Mouse (Mus musculus) midbrain, postnatal 0 days (tissue): ENCODE results near the gene Atat1. TPM values are rescaled to one million over a fixed set of nuclear protein-coding genes. Genes with fewer than 3 reads are reported as not detected.

Experiments
- ATAC-seq: fragments of 200-750 bp; cut with Nextera tagmentation; 2 replicates; pipeline ENCODE4 v1.8.0; 2017; ENCODE audit warnings: moderate number of reproducible peaks, mild to moderate bottlenecking, moderate TSS enrichment, moderate library complexity; ENCODE audit not compliant: low FRiP score
- DNase-seq: peaks from one replicate; pipeline ENCODE4 v3.0.0-alpha.2; 2015; ENCODE audit warnings: low spot score
- H3K27ac ChIP-seq: fragments of 300-500 bp; sonication (generic); 2 replicates; pipeline ENCODE4 v1.5.1; 2014; ENCODE audit warnings: low read depth, mild to moderate bottlenecking, low read length, mixed read lengths
- H3K27me3 ChIP-seq: fragments of 300-500 bp; sonication (generic); 2 replicates; pipeline ENCODE4 v1.6.1; 2014; ENCODE audit warnings: low read length, control low read depth, mixed read lengths; ENCODE audit not compliant: insufficient read depth
- H3K36me3 ChIP-seq: fragments of 300-500 bp; sonication (generic); 2 replicates; pipeline ENCODE4 v1.6.1; 2014; ENCODE audit warnings: low read length, control low read depth, mixed read lengths; ENCODE audit not compliant: insufficient read depth
- H3K4me1 ChIP-seq: fragments of 300-500 bp; sonication (generic); 2 replicates; pipeline ENCODE4 v1.6.1; 2014; ENCODE audit warnings: mild to moderate bottlenecking, control low read depth, antibody characterized with exemption, low read length, mixed read lengths; ENCODE audit not compliant: insufficient read depth
- H3K4me2 ChIP-seq: fragments of 300-500 bp; sonication (generic); 2 replicates; pipeline ENCODE4 v1.6.1; 2014; ENCODE audit warnings: low read depth, mild to moderate bottlenecking, low read length, mixed read lengths; ENCODE audit not compliant: poor library complexity, severe bottlenecking
- H3K4me3 ChIP-seq: fragments of 300-500 bp; sonication (generic); 2 replicates; pipeline ENCODE4 v1.5.1; 2014; ENCODE audit warnings: low read depth, mild to moderate bottlenecking, low read length, moderate library complexity
- H3K9ac ChIP-seq: fragments of 300-500 bp; sonication (generic); replicated peaks from 2 replicates; pipeline ENCODE4 v1.6.1; 2014; ENCODE audit warnings: mild to moderate bottlenecking, low read length, moderate library complexity, mixed read lengths; ENCODE audit not compliant: poor library complexity, severe bottlenecking
- H3K9me3 ChIP-seq: fragments of 300-500 bp; sonication (generic); 2 replicates; pipeline ENCODE4 v1.6.1; 2016; ENCODE audit warnings: low read length, control low read depth
- CTCF ChIP-seq: IDR thresholded peaks from 2 replicates; pipeline ENCODE4 v1.5.1; 2016; ENCODE audit warnings: antibody characterized with exemption, mild to moderate bottlenecking
- WGBS: fragments of 180-500 bp; shearing (Covaris S2); extraction: QIAGEN DNeasy Blood & Tissue Kit; methylation state at CpG from one replicate; pipeline ENCODE4 v1.1.7; 2014; 5-methylcytosine and 5-hydroxymethylcytosine counted together
- polyA plus RNA-seq: library from polyadenylated mRNA; unstranded; fragments of >200 nt; fragmentation: Nextera tagmentation; extraction: Ambion mirVana; gene quantifications from 2 replicates; pipeline ENCODE4 v1.2.1, GENCODE M21; 2015
- total RNA-seq: library from RNA; depleted of rRNA; stranded (reverse); fragments of >200 nt; gene quantifications from 2 replicates; pipeline ENCODE4 v1.2.3, GENCODE M21; 2014

Atat1 gene
- total and polyA plus RNA-seq, 2 experiments from 2014 or later = 216 to 326 TPM

DNA sequence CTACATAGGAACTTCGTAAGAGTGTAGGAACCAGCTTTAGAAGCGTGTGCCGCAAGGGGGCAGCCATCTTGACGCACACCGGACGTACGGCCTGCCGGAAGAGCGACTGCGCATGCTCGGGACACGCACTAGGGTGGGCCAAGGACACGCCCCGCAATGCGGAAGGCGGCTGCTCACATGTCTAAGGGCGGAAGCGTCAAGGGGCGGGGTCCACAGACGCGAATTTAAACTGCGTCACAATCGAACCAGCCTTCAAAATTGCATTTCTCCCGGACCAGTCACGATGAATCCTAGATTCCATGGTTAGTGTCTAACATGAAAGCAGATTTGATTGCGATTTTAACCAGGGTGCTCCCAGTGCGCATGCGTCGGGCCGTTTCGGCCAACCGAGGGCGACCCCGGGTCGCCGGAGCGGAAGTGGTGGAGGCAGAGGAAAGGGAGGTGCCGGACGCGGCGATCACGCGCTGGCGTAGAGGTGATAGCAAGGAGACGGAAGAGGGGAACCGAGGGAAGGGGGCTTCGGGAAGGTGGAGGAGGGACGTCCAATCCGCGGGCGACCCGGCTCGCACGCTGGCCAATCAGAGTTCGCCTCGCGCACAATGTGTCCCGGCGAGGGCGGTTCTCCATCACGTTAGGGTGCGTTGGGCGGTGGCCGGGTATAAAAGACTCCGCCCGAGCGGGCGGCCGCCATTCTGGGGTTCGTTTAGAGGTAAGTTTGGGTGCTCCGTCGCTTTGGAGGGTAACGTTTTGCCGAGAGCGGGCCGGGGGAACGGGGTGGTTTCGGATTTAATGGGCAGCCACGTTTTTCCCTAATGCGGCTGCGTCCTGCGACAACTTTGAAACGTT, 6.6 kb upstream of the Atat1 start, which contains the start of the genes Mrps18b and Ppp1r10:
Gene Mrps18b, minus strand, starts transcription at position 93 of the 846 bp plus-strand sequence.
Gene Ppp1r10, plus strand, starts transcription at position 138 of the 846 bp plus-strand sequence.
- TF ChIP-seq CTCF = peak; percentile 80
- Histone ChIP-seq H3K9me3 (no peaks in the 10 kb centered on the region), H3K4me1 (peaks cover 7% of the 10 kb centered on the region; the same call in 1 of the 2 replicates), H3K4me2 (peak within 1 kb of the TSS; percentile 73), H3K36me3 (no peaks in the 10 kb centered on the region), H3K27me3 (no peaks in the 10 kb centered on the region), H3K9ac (peak within 1 kb of the TSS; percentile 91), H3K27ac (peak within 1 kb of the TSS; percentile 98), H3K4me3 (peak within 1 kb of the TSS; percentile 49)
- ATAC-seq (peak; percentile 92), DNase-seq (peak; percentile 100)
- under 1% methylated on average over 83 of the region's 83 CpGs for WGBS

DNA sequence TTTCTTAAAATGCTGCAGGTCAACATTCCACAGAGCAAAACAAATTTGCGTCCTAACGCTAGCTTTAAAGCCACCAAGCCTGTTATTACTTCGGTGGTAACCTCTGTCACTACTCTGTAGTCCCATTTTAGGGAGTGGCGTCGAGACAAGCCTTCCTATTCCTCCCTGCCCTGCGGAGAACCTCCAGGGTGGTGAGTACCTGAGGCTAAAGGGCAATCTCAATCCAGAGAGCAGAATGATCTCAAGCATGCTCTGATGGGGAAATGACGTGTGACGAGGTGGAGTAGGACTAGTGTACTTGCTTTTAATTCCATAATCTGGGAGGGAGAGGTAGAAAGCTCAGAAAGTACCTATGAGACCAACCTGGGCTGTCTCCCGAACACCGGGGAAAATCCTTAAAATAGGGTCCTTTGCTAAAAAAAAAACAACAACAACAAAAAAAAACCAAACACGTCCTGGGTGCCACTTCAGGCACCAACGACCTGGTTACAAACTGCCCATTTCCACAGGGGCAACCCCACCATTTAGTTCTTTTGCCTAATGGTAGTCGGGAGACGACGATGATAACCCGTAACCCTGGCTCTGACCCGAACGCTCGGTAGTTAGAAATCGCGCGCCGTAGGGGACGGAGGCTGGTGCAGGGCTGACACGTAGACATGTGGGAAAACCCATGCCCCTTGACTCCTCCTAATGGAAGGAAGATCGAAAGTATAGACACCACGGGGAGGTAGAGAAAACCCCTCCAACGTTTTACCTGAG, 5.8 kb upstream of the Atat1 start:
- H3K9ac ChIP-seq = peak overlapping the region; percentile 53
- no peaks in the 10 kb centered on the region for H3K27me3 ChIP-seq
- no peak for TF ChIP-seq CTCF
- no peaks in the 10 kb centered on the region for H3K36me3 ChIP-seq
- H3K27ac ChIP-seq = peak overlapping the region; percentile 98
- no peak for DNase-seq
- peak overlapping the region; percentile 49 for H3K4me3 ChIP-seq
- ATAC-seq = no peak
- 4% methylated on average over 28 of the region's 28 CpGs for whole genome bisulfite sequencing
- H3K4me1 ChIP-seq = peaks cover 4% of the 10 kb centered on the region; the same call in 1 of the 2 replicates
- H3K9me3 ChIP-seq = no peaks in the 10 kb centered on the region
- H3K4me2 ChIP-seq = peak overlapping the region; percentile 73

DNA sequence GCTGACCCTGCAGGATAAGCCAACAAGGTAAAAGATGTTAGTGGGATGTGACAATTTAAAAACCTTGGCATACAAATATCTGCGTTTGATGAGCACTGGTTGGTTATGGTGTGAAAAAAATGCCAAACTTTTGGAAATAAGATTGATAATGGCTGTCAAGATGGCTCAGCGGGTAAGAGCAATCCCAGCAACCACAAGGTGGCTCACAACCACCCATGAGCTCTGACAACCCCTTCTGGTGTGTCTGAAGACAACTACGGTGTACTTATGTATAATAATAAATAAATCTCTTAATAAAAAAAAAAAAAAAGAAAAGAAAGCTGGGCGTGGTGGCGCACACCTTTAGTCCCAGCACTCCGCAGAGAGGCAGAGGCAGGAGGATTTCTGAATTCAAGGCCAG, 5.1 kb upstream of the Atat1 start:
- no peak overlapping the region for H3K27ac ChIP-seq
- no peak overlapping the region for H3K9ac ChIP-seq
- H3K4me3 ChIP-seq = no peak overlapping the region
- 83% methylated on average over 6 of the region's 6 CpGs for WGBS
- H3K36me3 ChIP-seq = no peaks in the 10 kb centered on the region
- H3K4me2 ChIP-seq = no peak overlapping the region
- no peaks in the 10 kb centered on the region for H3K9me3 ChIP-seq
- DNase-seq (no peak), ATAC-seq (no peak)
- no peaks in the 10 kb centered on the region for H3K27me3 ChIP-seq
- TF ChIP-seq CTCF = peak; percentile 28; the same call in 1 of the 2 replicates
- peaks cover under 1% of the 10 kb centered on the region; the same call in 1 of the 2 replicates for H3K4me1 ChIP-seq

DNA sequence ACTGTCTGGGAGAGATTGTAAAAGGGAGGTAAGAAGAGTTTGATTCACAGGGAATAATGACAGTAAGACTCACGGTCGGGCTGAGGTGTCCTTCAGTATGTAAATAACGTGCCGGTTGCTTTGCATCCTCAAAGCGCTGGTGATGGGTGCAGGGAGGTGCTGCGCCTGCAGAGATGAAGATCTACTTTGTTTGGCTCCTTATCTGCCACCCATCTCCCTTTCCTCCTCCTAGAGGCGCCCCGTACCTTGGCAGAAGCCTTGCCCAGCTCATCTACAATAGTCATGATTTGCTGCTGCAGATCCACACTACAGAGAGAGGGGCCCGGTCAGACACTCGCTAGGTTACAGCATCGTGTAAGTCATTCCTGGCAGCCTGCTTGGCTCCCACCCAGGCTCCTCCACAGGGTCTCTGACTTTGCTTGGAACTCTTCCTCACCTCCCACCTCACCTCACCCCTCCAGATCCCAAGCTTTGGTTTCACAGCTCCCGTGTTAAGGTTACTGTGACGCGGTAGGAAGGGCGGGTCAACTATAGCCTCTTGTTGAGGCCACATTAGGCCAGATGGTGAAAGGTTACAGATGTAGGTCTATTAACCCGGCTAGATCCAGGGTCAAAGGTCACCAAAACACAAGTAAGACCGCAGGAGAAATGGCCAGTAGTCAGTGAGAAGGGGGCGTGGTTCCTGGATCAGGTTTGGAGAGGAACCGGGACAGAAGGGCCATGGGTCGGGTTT, 523 bp downstream of the Atat1 start:
- Histone ChIP-seq H3K9ac (peak overlapping the region; percentile 82), H3K27ac (peak overlapping the region; percentile 79), H3K4me3 (peak overlapping the region; percentile 60), H3K36me3 (peaks cover 17% of the 10 kb centered on the region), H3K4me1 (peaks cover 8% of the 10 kb centered on the region), H3K27me3 (no peaks in the 10 kb centered on the region), H3K9me3 (no peaks in the 10 kb centered on the region), H3K4me2 (peak overlapping the region; percentile 83)
- ATAC-seq (peak; percentile 33), DNase-seq (no peak)
- TF ChIP-seq CTCF = 0 out of 2 replicates have a peak, but pooled peaks have one; percentile 1
- WGBS = 23% methylated on average over 20 of the region's 20 CpGs

DNA sequence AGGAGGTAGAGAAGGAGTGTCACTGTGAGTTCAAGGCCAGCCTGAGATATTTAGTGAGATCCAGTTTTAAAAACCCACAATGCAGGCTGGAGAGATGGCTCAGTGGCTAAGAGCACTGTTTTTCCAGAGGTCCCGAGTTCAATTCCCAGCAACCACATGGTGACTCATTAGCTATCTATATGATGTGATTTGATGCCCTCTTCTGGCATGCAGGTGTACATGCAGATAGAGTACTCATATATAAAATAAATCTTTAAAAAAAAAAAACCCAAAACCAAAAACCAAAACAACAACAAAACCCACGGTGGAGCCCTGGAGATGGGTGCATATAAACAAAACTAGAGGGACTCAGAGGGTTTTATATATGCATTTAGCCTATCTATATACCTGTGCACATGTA, 2.3 kb downstream of the Atat1 start:
- Histone ChIP-seq H3K4me3 (no peak overlapping the region), H3K9me3 (no peaks in the 10 kb centered on the region), H3K9ac (no peak overlapping the region), H3K4me2 (no peak overlapping the region), H3K4me1 (peaks cover 8% of the 10 kb centered on the region), H3K27ac (no peak overlapping the region), H3K36me3 (peaks cover 30% of the 10 kb centered on the region), H3K27me3 (no peaks in the 10 kb centered on the region)
- peak; percentile 40 for TF ChIP-seq CTCF
- DNase-seq = no peak
- no peak for ATAC-seq
- WGBS = 81% methylated on average over 2 of the region's 2 CpGs
